Mouse (Mus musculus) cerebellum, adult 18-20 months (tissue): ENCODE data around the gene Tifab.
A peak's percentile ranks its signal among the peaks of the same experiment; 100 is the strongest.

Experiments used
- DNase-seq, 2 experiments: peaks; one replicate each; pipeline ENCODE4 v3.0.0; 2021

Gene Tifab

GRCm38 (mm10) chr13:56135231-56136052 lies 43.2 kb downstream of the Tifab start:
- DNase-seq, result peak; percentile 90 to 95

- peak in 1 of 2 experiments; percentile 24 for DNase-seq
Observed at GRCm38 (mm10) chr13:56134631-56135181, 44.0 kb downstream of the Tifab start.

GRCm38 (mm10) chr13:56134031-56134430 lies 44.7 kb downstream of the Tifab start:
- no peak for DNase-seq

DNA sequence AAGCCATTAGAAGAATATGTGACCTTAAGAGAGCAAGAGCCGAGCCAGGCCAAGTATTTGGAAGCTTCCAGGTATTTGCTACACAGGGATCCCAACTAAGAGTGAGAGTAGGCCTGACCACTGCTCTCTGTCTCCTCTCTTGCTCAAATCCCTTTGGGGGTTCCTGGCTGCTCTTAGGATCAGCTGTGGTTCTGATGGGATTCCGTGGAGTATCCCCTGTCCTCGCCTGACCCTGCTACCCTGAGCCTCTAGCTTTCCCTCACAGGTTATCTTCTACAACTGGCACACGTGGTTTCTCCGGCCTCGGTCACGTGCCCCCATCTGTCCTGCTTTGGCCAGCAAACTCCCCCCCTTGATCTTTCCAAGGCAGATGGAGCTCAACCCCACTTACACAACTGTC lies 45.7 kb downstream of the Tifab start:
- DNase-seq, result no peak

- DNase-seq, result no peak
Observed at GRCm38 (mm10) chr13:56132326-56132936, 46.3 kb downstream of the Tifab start.

DNA sequence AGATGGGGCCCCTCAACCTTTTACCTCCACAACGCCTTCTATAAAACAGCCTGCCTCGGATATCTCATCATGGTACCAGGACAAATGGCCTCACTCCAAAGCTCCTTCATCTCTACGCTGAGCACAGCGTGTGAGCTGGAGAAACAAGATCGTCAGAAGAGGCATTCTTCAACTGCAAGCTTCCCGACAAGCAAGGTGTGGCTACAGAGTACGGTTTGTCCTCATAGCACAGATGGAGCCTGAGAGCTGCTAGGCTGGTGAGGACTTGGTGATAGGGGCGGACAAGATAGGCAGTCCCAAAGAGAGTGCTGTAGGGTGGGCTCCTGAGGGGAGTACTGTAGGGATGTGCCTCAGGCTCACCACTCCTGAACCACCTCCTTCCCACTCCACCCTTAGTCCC lies 48.1 kb downstream of the Tifab start:
- peak in 1 of 2 experiments; percentile 2 for DNase-seq

DNA sequence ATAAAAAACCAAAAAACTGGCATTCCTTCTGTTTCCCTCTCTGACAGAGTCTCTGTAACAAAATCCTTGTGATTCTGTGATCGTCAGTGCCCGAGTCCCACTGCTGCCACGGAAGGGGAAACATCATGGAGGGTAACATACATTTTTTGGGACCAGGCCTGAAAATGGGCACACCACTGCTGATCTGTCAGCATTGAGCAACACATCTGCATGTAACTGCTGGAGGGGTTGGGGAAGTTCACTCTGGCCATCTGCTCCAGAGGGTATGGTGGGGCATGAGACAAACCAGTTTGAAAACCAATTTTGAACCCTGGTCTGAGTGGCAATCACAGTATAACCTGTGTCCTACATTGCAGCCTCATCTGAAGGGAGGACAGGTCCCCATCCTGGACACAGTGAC lies 49.1 kb downstream of the Tifab start:
- DNase-seq, result no peak

- DNase-seq, result peak in 1 of 2 experiments; percentile 1
Observed at GRCm38 (mm10) chr13:56129014-56129413, 49.7 kb downstream of the Tifab start.

DNA sequence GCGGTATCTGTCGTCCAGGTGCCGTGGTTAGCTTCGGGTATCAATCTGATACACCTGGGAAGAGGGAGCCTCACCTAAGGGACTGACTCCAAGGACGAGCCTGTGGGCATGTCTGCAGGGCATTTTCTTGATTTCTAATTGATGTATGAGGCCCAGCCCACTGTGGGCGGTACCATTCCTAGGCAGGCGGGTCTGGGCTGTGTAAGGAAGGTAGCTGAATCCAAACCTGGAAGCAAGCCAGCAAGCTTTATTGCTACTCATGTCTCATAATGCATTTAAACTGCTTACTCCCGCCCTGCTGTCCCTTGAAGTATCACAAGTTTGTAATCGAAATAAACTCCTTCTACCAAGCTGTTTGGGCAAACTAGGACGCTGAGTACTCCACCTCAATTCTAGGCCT lies 53.1 kb downstream of the Tifab start:
- no peak for DNase-seq
